Mouse (Mus musculus) MEL (cell line): Measurements from ENCODE around the gene Ntsr2. TPM values are rescaled to one million over a fixed set of nuclear protein-coding genes. Genes with fewer than 3 reads are reported as not detected.

Experiments used
- DNase-seq: peaks from one replicate; pipeline ENCODE4 v3.0.0; 2011; ENCODE audit warnings: low read depth, low spot score
- H3K27ac ChIP-seq: 2 replicates; pipeline ENCODE4 v1.5.1; 2012; ENCODE audit warnings: low read depth, mild to moderate bottlenecking, control low read depth, low read length, moderate library complexity; ENCODE audit not compliant: control insufficient read depth
- H3K27me3 ChIP-seq, 2 experiments: fragments of 150-350 bp in 1 of 2; sonication (generic) in 1 of 2; 2 replicates each; pipeline ENCODE4 v1.6.1; 2012; ENCODE audit warnings: low read length in 2 of 2, mild to moderate bottlenecking in 2 of 2, improper control_type of control experiment in 1 of 2, moderate library complexity in 1 of 2; ENCODE audit not compliant: insufficient read depth in 2 of 2, control insufficient read depth in 1 of 2
- H3K36me3 ChIP-seq, 2 experiments: 2 replicates each; pipeline ENCODE4 v1.6.1; 2012 to 2014; ENCODE audit warnings: low read length in 2 of 2, improper control_type of control experiment in 1 of 2, inconsistent platforms in 1 of 2, mild to moderate bottlenecking in 1 of 2; ENCODE audit not compliant: insufficient read depth in 2 of 2, control insufficient read depth in 1 of 2
- H3K4me1 ChIP-seq, 2 experiments: fragments of 150-350 bp in 1 of 2; sonication (generic) in 1 of 2; 2 replicates each; pipeline ENCODE4 v1.6.1; 2012; ENCODE audit warnings: low read length in 2 of 2, improper control_type of control experiment in 1 of 2, mild to moderate bottlenecking in 1 of 2; ENCODE audit not compliant: insufficient read depth in 2 of 2, control insufficient read depth in 1 of 2
- H3K4me3 ChIP-seq, 2 experiments: fragments of 150-350 bp in 1 of 2; sonication (generic) in 1 of 2; 2 replicates each; pipeline ENCODE4 v1.5.1; 2012; ENCODE audit warnings: low read depth in 2 of 2, low read length in 2 of 2, mild to moderate bottlenecking in 2 of 2, moderate library complexity in 2 of 2, control low read depth in 1 of 2, improper control_type of control experiment in 1 of 2; ENCODE audit not compliant: control insufficient read depth in 1 of 2, insufficient read depth in 1 of 2
- H3K79me2 ChIP-seq: 2 replicates; pipeline ENCODE4 v1.6.1; 2012; ENCODE audit warnings: mild to moderate bottlenecking, low read length, moderate library complexity; ENCODE audit not compliant: control insufficient read depth, poor library complexity, insufficient read depth
- H3K9ac ChIP-seq: 2 replicates; pipeline ENCODE4 v1.6.1; 2012; ENCODE audit warnings: low read depth, mild to moderate bottlenecking, control low read depth, low read length, moderate library complexity; ENCODE audit not compliant: control insufficient read depth, poor library complexity, severe bottlenecking
- H3K9me3 ChIP-seq: fragments of 150-350 bp; sonication (generic); replicated peaks from 2 replicates; pipeline ENCODE4 v1.6.1; 2012; ENCODE audit warnings: mild to moderate bottlenecking, low read length, improper control_type of control experiment, moderate library complexity; ENCODE audit not compliant: insufficient read depth
- CHD1 ChIP-seq: IDR thresholded peaks from 2 replicates; pipeline ENCODE4 v1.6.1; 2012; ENCODE audit warnings: low read depth, mild to moderate bottlenecking, inconsistent platforms, low read length, improper control_type of control experiment
- CHD2 ChIP-seq: IDR thresholded peaks from 2 replicates; pipeline ENCODE4 v1.6.1; 2011; ENCODE audit warnings: low read length, improper control_type of control experiment
- E2F4 ChIP-seq: IDR thresholded peaks from 2 replicates; pipeline ENCODE4 v1.6.1; 2011; ENCODE audit warnings: low read depth, low read length, improper control_type of control experiment, borderline replicate concordance
- EP300 ChIP-seq, 2 experiments: IDR thresholded peaks; 2 replicates each; pipeline ENCODE4 v1.6.1; 2011; ENCODE audit warnings: improper control_type of control experiment in 2 of 2, low read length in 2 of 2, low read depth in 1 of 2, mild to moderate bottlenecking in 1 of 2
- ETS1 ChIP-seq: IDR thresholded peaks from 2 replicates; pipeline ENCODE4 v1.6.1; 2012; ENCODE audit warnings: low read depth, mild to moderate bottlenecking, inconsistent platforms, low read length, improper control_type of control experiment, moderate library complexity
- GABPA ChIP-seq: IDR thresholded peaks from 2 replicates; pipeline ENCODE4 v1.6.1; 2012; ENCODE audit warnings: low read depth, mild to moderate bottlenecking, inconsistent platforms, low read length, improper control_type of control experiment, moderate library complexity
- GATA1 ChIP-seq: IDR thresholded peaks from 2 replicates; pipeline ENCODE4 v1.6.1; 2011; ENCODE audit warnings: low read depth, low read length, improper control_type of control experiment
- HCFC1 ChIP-seq: IDR thresholded peaks from 2 replicates; pipeline ENCODE4 v1.6.1; 2012; ENCODE audit warnings: low read depth, mild to moderate bottlenecking, inconsistent platforms, low read length, improper control_type of control experiment, moderate library complexity
- JUND ChIP-seq: IDR thresholded peaks from 2 replicates; pipeline ENCODE4 v1.6.1; 2011; ENCODE audit warnings: low read depth, mild to moderate bottlenecking, improper control_type of control experiment, low read length
- MAFK ChIP-seq: IDR thresholded peaks from 2 replicates; pipeline ENCODE4 v1.6.1; 2011; ENCODE audit warnings: low read depth, mild to moderate bottlenecking, low read length, improper control_type of control experiment, borderline replicate concordance
- MAZ ChIP-seq: IDR thresholded peaks from 2 replicates; pipeline ENCODE4 v1.6.1; 2012; ENCODE audit warnings: low read depth, mild to moderate bottlenecking, inconsistent platforms, low read length, improper control_type of control experiment
- MEF2A ChIP-seq: IDR thresholded peaks from 2 replicates; pipeline ENCODE4 v1.6.1; 2014; ENCODE audit warnings: low read depth, mild to moderate bottlenecking, inconsistent platforms, low read length, improper control_type of control experiment; ENCODE audit not compliant: poor library complexity, insufficient replicate concordance, severe bottlenecking; ENCODE audit errors: extremely low read depth
- MXI1 ChIP-seq: IDR thresholded peaks from 2 replicates; pipeline ENCODE4 v1.6.1; 2011; ENCODE audit warnings: mild to moderate bottlenecking, low read depth, low read length, improper control_type of control experiment
- MYB ChIP-seq: IDR thresholded peaks from 2 replicates; pipeline ENCODE4 v1.6.1; 2011; ENCODE audit warnings: mild to moderate bottlenecking, low read depth, low read length, improper control_type of control experiment
- MYC ChIP-seq: IDR thresholded peaks from 2 replicates; pipeline ENCODE4 v1.6.1; 2011; ENCODE audit warnings: low read depth, mild to moderate bottlenecking, low read length, improper control_type of control experiment, moderate library complexity
- NELFE ChIP-seq: IDR thresholded peaks from 2 replicates; pipeline ENCODE4 v1.6.1; 2011; ENCODE audit warnings: low read depth, low read length, improper control_type of control experiment
- NRF1 ChIP-seq: IDR thresholded peaks from 2 replicates; pipeline ENCODE4 v1.6.1; 2014; ENCODE audit warnings: low read depth, mild to moderate bottlenecking, inconsistent platforms, low read length, improper control_type of control experiment, moderate library complexity; ENCODE audit not compliant: poor library complexity, insufficient read depth, severe bottlenecking
- POLR2AphosphoS5 ChIP-seq: IDR thresholded peaks from 2 replicates; pipeline ENCODE4 v1.6.1; 2012; ENCODE audit warnings: low read depth, borderline replicate concordance, mild to moderate bottlenecking, inconsistent platforms, low read length, moderate library complexity, mixed read lengths
- RCOR1 ChIP-seq: IDR thresholded peaks from 2 replicates; pipeline ENCODE4 v1.6.1; 2012; ENCODE audit warnings: low read depth, mild to moderate bottlenecking, inconsistent platforms, low read length, improper control_type of control experiment
- SIN3A ChIP-seq: IDR thresholded peaks from 2 replicates; pipeline ENCODE4 v1.6.1; 2012; ENCODE audit warnings: low read length, improper control_type of control experiment, inconsistent platforms
- SMC3 ChIP-seq: IDR thresholded peaks from 2 replicates; pipeline ENCODE4 v1.6.1; 2011; ENCODE audit warnings: low read depth, low read length, improper control_type of control experiment
- TAL1 ChIP-seq: IDR thresholded peaks from 2 replicates; pipeline ENCODE4 v1.6.1; 2012; ENCODE audit warnings: mild to moderate bottlenecking, inconsistent platforms, low read length, moderate library complexity, mixed read lengths
- TBP ChIP-seq: IDR thresholded peaks from 2 replicates; pipeline ENCODE4 v1.8.0; 2011; ENCODE audit warnings: low read depth, low read length, improper control_type of control experiment
- TCF12 ChIP-seq: IDR thresholded peaks from 2 replicates; pipeline ENCODE4 v1.6.1; 2014; ENCODE audit warnings: low read depth, mild to moderate bottlenecking, inconsistent platforms, low read length, improper control_type of control experiment, moderate library complexity
- UBTF ChIP-seq: IDR thresholded peaks from 2 replicates; pipeline ENCODE4 v1.6.1; 2012; ENCODE audit warnings: low read depth, mild to moderate bottlenecking, inconsistent platforms, low read length, improper control_type of control experiment, moderate library complexity, borderline replicate concordance; ENCODE audit not compliant: insufficient read depth
- USF2 ChIP-seq, 2 experiments: IDR thresholded peaks; 2 replicates each; pipeline ENCODE4 v1.6.1; 2011 to 2012; ENCODE audit warnings: improper control_type of control experiment in 2 of 2, low read length in 2 of 2, borderline replicate concordance in 1 of 2, inconsistent platforms in 1 of 2, low read depth in 1 of 2, mild to moderate bottlenecking in 1 of 2; ENCODE audit not compliant: insufficient read depth in 1 of 2
- ZC3H11A ChIP-seq: IDR thresholded peaks from 2 replicates; pipeline ENCODE4 v1.6.1; 2012; ENCODE audit warnings: low read depth, mild to moderate bottlenecking, inconsistent platforms, low read length, improper control_type of control experiment
- ZKSCAN1 ChIP-seq: IDR thresholded peaks from 2 replicates; pipeline ENCODE4 v1.6.1; 2012; ENCODE audit warnings: low read depth, mild to moderate bottlenecking, inconsistent platforms, low read length, improper control_type of control experiment, moderate library complexity
- ZNF384 ChIP-seq: IDR thresholded peaks from 2 replicates; pipeline ENCODE4 v1.6.1; 2012; ENCODE audit warnings: low read depth, mild to moderate bottlenecking, inconsistent platforms, low read length, improper control_type of control experiment
- polyA plus RNA-seq, 2 experiments: library from polyadenylated mRNA; stranded (reverse) in 1 of 2; unstranded in 1 of 2; fragments of >175 nt in 1 of 2; fragments of >200 nt in 1 of 2; gene quantifications; 2 replicates each; pipeline versions ENCODE4 v1.2.1 to v1.2.4; 2012; ENCODE audit warnings: low replicate concordance in 2 of 2, low read depth in 1 of 2; ENCODE audit not compliant: insufficient read length in 2 of 2, insufficient read depth in 1 of 2, missing spikeins in 1 of 2
- total RNA-seq: library from RNA; depleted of rRNA; stranded (reverse); fragments of 300-350 nt; gene quantifications from 2 replicates; pipeline ENCODE4 v1.2.3, GENCODE M21; 2012

Gene Ntsr2
- total and polyA plus RNA-seq, 3 experiments = not detected

DNA sequence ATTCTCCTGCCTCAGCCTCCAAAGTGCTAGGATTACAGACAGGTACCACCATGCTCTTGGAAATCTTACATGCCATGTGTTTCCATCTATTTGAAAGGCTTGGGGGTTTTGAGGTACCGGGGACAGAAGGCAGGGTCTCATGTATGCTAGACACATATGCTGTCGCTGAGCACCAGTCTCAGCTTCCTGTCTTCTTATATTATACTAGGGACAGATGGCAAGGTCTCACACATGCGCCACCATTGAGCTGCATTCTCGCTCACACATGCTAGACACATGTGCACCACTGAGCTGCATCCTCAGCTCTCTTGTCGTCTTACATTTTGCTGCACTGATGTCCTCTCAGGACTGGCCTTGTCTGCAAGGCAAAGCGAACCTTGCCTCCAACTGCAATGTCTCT is 33.7 kb upstream of the Ntsr2 start:
- H3K4me1 ChIP-seq = no peaks in the 10 kb centered on the region
- no peaks in the 10 kb centered on the region for H3K36me3 ChIP-seq
- DNase-seq = no peak
- H3K9me3 ChIP-seq = no peaks in the 10 kb centered on the region
- H3K27me3 ChIP-seq = peaks cover 0 to 2% of the 10 kb centered on the region in 2 experiments; a peak in 2 of 4 replicates
- H3K79me2 ChIP-seq = no peaks in the 10 kb centered on the region
- no peak overlapping the region for H3K4me3 ChIP-seq
- H3K27ac ChIP-seq = no peak overlapping the region
- no peak overlapping the region for H3K9ac ChIP-seq
- TF ChIP-seq UBTF (no peak), MAFK (no peak), ETS1 (no peak), SIN3A (no peak), EP300 (IDR thresholded peaks at IDR 0.05; ENCODE audit: low read depth in 1 of 2, low read length in 2 of 2) (no peak), GABPA (no peak), MXI1 (no peak), ZNF384 (no peak), CHD1 (no peak), HCFC1 (no peak), CHD2 (no peak), ZKSCAN1 (no peak), NELFE (no peak), POLR2AphosphoS5 (no peak), TCF12 (no peak), ZC3H11A (no peak), E2F4 (no peak), MYB (no peak), USF2 (IDR thresholded peaks at IDR 0.05; ENCODE audit: borderline replicate concordance in 1 of 2, insufficient read depth in 1 of 2, low read depth in 1 of 2, low read length in 2 of 2) (no peak)

GRCm38 (mm10) chr12:16620230-16620629 is 33.0 kb upstream of the Ntsr2 start:
- Histone ChIP-seq H3K36me3 (no peaks in the 10 kb centered on the region), H3K4me3 (no peak overlapping the region), H3K9ac (no peak overlapping the region), H3K4me1 (no peaks in the 10 kb centered on the region), H3K27ac (no peak overlapping the region), H3K79me2 (no peaks in the 10 kb centered on the region), H3K27me3 (no peaks in the 10 kb centered on the region; a peak in 1 of 4 replicates), H3K9me3 (no peaks in the 10 kb centered on the region)
- DNase-seq = no peak
- no peak for TF ChIP-seq MAZ
- TF ChIP-seq UBTF = no peak
- no peak for TF ChIP-seq TBP
- TF ChIP-seq ZC3H11A = no peak
- TF ChIP-seq MEF2A = no peak
- TF ChIP-seq MYB = no peak
- TF ChIP-seq CHD2 = no peak
- no peak for TF ChIP-seq SMC3
- TF ChIP-seq TAL1 = no peak
- TF ChIP-seq TCF12 = no peak
- no peak for TF ChIP-seq HCFC1
- no peak for TF ChIP-seq MAFK
- TF ChIP-seq MYC = no peak
- TF ChIP-seq ZKSCAN1 = no peak
- TF ChIP-seq GATA1 = no peak
- no peak for TF ChIP-seq NRF1
- no peak for TF ChIP-seq JUND
- TF ChIP-seq RCOR1 = no peak
- no peak for TF ChIP-seq ETS1
- TF ChIP-seq MXI1 = no peak
